Mouse (Mus musculus): ENCODE data around the gene Slc6a18. TPM values are rescaled to one million over a fixed set of nuclear protein-coding genes. Genes with fewer than 3 reads are reported as not detected.
"Not testable (repeated sequence)": the region's sequence is repeated elsewhere in the genome, so short reads cannot be mapped to it uniquely, and the experiment has no call there.

The Slc6a18 gene
- polyA plus RNA-seq, 1 experiment from 2014 or later, result not detected

DNA sequence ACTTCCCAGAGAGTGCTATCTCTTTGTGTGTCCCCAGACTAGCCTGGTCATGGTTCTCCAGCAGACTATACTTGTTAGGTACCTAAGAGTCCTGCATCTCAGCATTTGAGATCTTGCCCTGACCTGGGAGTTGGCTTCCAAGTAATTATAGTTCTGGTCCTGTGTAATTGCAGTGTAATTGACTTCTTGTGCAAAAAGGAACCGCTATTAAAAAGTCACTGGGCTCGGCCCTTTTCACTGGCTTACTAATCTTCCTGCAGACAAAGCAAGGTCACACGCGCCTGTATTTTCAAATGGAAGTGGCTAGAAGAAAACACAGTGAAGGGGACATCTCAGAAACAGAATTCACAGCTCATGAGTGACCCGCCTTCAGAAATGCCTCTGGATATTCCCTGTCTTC lies 34.0 kb upstream of the Slc6a18 start:
- WGBS, result 83% methylated on average over 5 of the region's 5 CpGs
- Histone ChIP-seq H3K9ac (ENCODE audit: low read length) (no peak overlapping the region), H3K27me3 (ENCODE audit: control insufficient read depth, insufficient read depth, low read length) (no peaks in the 10 kb centered on the region), H3K27ac (replicated peaks in 1 of 2; ENCODE audit: control insufficient read depth in 1 of 2, insufficient read depth in 1 of 2, low read depth in 2 of 2, low read length in 2 of 2) (no peak overlapping the region), H3K36me3 (ENCODE audit: control insufficient read depth, insufficient read depth, low read length) (no peaks in the 10 kb centered on the region), H3K4me2 (ENCODE audit: low read length) (no peak overlapping the region), H3K4me1 (ENCODE audit: control insufficient read depth in 2 of 2, insufficient read depth in 2 of 2, low read length in 2 of 2) (0 out of 4 replicates have a peak, but pooled peaks cover 0 to 6% of the 10 kb centered on the region in 2 experiments), H3K4me3 (ENCODE audit: control insufficient read depth in 1 of 2, insufficient read depth in 1 of 2, low read depth in 1 of 2, low read length in 2 of 2) (no peak overlapping the region), H3K9me3 (ENCODE audit: control insufficient read depth, low read length) (no peaks in the 10 kb centered on the region)
- no peak for ATAC-seq (ENCODE audit: insufficient number of reproducible peaks, insufficient read depth, low FRiP score, low read depth)

DNA sequence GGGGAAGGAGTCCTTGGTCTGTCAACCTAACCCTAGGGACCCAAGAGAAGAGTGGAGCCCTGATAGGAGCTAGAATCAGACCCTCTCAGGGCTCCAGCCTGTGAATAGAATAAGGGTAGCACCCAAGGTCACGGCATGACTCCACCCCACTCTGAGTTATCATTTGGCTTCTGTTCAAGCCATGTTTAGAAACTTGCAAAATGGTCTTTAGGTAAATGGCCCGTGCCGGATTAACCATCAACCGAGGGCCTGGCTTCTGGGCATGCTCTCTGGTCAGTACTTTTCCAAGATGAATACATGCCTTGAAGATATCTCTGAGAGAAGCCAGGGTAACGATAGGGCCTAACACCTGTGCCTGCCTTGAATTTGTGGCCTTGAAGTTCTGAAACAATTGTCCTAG lies 33.4 kb upstream of the Slc6a18 start:
- H3K9ac ChIP-seq (ENCODE audit: low read length), result no peak overlapping the region
- ATAC-seq (ENCODE audit: insufficient number of reproducible peaks, insufficient read depth, low FRiP score, low read depth), result no peak
- no peaks in the 10 kb centered on the region for H3K9me3 ChIP-seq (ENCODE audit: control insufficient read depth, low read length)
- H3K36me3 ChIP-seq (ENCODE audit: control insufficient read depth, insufficient read depth, low read length), result no peaks in the 10 kb centered on the region
- 61% methylated on average over 5 of the region's 5 CpGs for WGBS
- 0 out of 4 replicates have a peak, but pooled peaks cover 0 to 6% of the 10 kb centered on the region in 2 experiments for H3K4me1 ChIP-seq (ENCODE audit: control insufficient read depth in 2 of 2, insufficient read depth in 2 of 2, low read length in 2 of 2)
- H3K27ac ChIP-seq (replicated peaks in 1 of 2; ENCODE audit: control insufficient read depth in 1 of 2, insufficient read depth in 1 of 2, low read depth in 2 of 2, low read length in 2 of 2), result no peak overlapping the region
- no peak overlapping the region for H3K4me3 ChIP-seq (ENCODE audit: control insufficient read depth in 1 of 2, insufficient read depth in 1 of 2, low read depth in 1 of 2, low read length in 2 of 2)
- H3K27me3 ChIP-seq (ENCODE audit: control insufficient read depth, insufficient read depth, low read length), result no peaks in the 10 kb centered on the region
- H3K4me2 ChIP-seq (ENCODE audit: low read length), result no peak overlapping the region

GRCm38 (mm10) chr13:73709491-73709890 lies 31.7 kb upstream of the Slc6a18 start:
- Histone ChIP-seq H3K4me3 (ENCODE audit: control insufficient read depth in 1 of 2, insufficient read depth in 1 of 2, low read depth in 1 of 2, low read length in 2 of 2) (no peak overlapping the region), H3K9ac (ENCODE audit: low read length) (no peak overlapping the region), H3K27ac (replicated peaks in 1 of 2; ENCODE audit: control insufficient read depth in 1 of 2, insufficient read depth in 1 of 2, low read depth in 2 of 2, low read length in 2 of 2) (no peak overlapping the region), H3K9me3 (ENCODE audit: control insufficient read depth, low read length) (no peaks in the 10 kb centered on the region), H3K4me2 (ENCODE audit: low read length) (no peak overlapping the region), H3K4me1 (ENCODE audit: control insufficient read depth in 2 of 2, insufficient read depth in 2 of 2, low read length in 2 of 2) (0 out of 4 replicates have a peak, but pooled peaks cover 0 to 6% of the 10 kb centered on the region in 2 experiments), H3K27me3 (ENCODE audit: control insufficient read depth, insufficient read depth, low read length) (no peaks in the 10 kb centered on the region), H3K36me3 (ENCODE audit: control insufficient read depth, insufficient read depth, low read length) (no peaks in the 10 kb centered on the region)
- 68% methylated on average over 6 of the region's 6 CpGs for WGBS
- ATAC-seq (ENCODE audit: insufficient number of reproducible peaks, insufficient read depth, low FRiP score, low read depth), result no peak

DNA sequence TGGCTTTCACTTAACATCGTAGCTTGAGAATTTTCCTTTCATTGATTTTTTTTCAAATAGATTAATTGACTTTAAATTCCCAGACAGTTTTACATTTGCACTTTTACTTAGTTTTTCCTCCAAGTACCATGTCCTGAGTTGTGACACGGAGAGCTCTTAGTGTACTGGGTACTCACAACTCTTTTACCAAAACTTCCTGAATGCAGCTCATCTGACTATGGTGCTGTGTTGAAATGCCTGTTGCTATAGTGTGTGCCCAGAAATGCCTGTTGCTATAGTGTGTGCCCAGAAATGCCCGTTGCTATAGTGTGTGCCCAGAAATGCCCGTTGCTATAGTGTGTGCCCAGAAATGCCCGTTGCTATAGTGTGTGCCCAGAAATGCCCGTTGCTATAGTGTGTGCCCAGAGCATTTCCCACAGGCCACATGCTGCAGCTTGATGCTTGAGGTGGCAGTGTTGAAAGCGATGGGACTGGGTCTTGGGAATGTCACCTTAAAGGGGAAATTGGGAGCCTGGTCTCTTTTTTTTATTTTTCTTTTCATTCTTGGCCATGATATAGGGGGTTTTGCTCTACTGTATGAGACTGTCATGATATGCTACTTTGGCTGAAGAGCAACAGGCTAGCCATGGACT lies 27.0 kb upstream of the Slc6a18 start, which contains the start of gene Slc6a19:
Gene Slc6a19 (minus strand): TSS at position 172 of the 632 bp plus-strand sequence.
- Histone ChIP-seq H3K27ac (replicated peaks in 1 of 2; ENCODE audit: control insufficient read depth in 1 of 2, insufficient read depth in 1 of 2, low read depth in 2 of 2, low read length in 2 of 2) (no peak within 1 kb of the TSS), H3K4me3 (ENCODE audit: control insufficient read depth in 1 of 2, insufficient read depth in 1 of 2, low read depth in 1 of 2, low read length in 2 of 2) (no peak within 1 kb of the TSS), H3K36me3 (ENCODE audit: control insufficient read depth, insufficient read depth, low read length) (no peaks in the 10 kb centered on the region), H3K9ac (ENCODE audit: low read length) (no peak within 1 kb of the TSS), H3K4me1 (ENCODE audit: control insufficient read depth in 2 of 2, insufficient read depth in 2 of 2, low read length in 2 of 2) (no peaks in the 10 kb centered on the region), H3K9me3 (ENCODE audit: control insufficient read depth, low read length) (no peaks in the 10 kb centered on the region), H3K4me2 (ENCODE audit: low read length) (no peak within 1 kb of the TSS), H3K27me3 (ENCODE audit: control insufficient read depth, insufficient read depth, low read length) (no peaks in the 10 kb centered on the region)
- no peak for ATAC-seq (ENCODE audit: insufficient number of reproducible peaks, insufficient read depth, low FRiP score, low read depth)
- 85% methylated on average over 7 of the region's 7 CpGs for WGBS

GRCm38 (mm10) chr13:73703486-73703885 lies 25.7 kb upstream of the Slc6a18 start:
- WGBS, result 46% methylated on average over 4 of the region's 4 CpGs
- not testable (repeated sequence) for H3K27ac ChIP-seq (replicated peaks in 1 of 2; ENCODE audit: control insufficient read depth in 1 of 2, insufficient read depth in 1 of 2, low read depth in 2 of 2, low read length in 2 of 2); H3K9me3 ChIP-seq (ENCODE audit: control insufficient read depth, low read length); H3K4me2 ChIP-seq (ENCODE audit: low read length); H3K36me3 ChIP-seq (ENCODE audit: control insufficient read depth, insufficient read depth, low read length); H3K4me3 ChIP-seq (ENCODE audit: control insufficient read depth in 1 of 2, insufficient read depth in 1 of 2, low read depth in 1 of 2, low read length in 2 of 2); H3K4me1 ChIP-seq (ENCODE audit: control insufficient read depth in 2 of 2, insufficient read depth in 2 of 2, low read length in 2 of 2); H3K27me3 ChIP-seq (ENCODE audit: control insufficient read depth, insufficient read depth, low read length); H3K9ac ChIP-seq (ENCODE audit: low read length); ATAC-seq (ENCODE audit: insufficient number of reproducible peaks, insufficient read depth, low FRiP score, low read depth)

- Histone ChIP-seq H3K36me3 (ENCODE audit: control insufficient read depth, insufficient read depth, low read length) (no peaks in the 10 kb centered on the region), H3K4me2 (ENCODE audit: low read length) (no peak overlapping the region), H3K4me3 (ENCODE audit: control insufficient read depth in 1 of 2, insufficient read depth in 1 of 2, low read depth in 1 of 2, low read length in 2 of 2) (no peak overlapping the region), H3K9ac (ENCODE audit: low read length) (no peak overlapping the region), H3K4me1 (ENCODE audit: control insufficient read depth in 2 of 2, insufficient read depth in 2 of 2, low read length in 2 of 2) (no peaks in the 10 kb centered on the region), H3K27me3 (ENCODE audit: control insufficient read depth, insufficient read depth, low read length) (no peaks in the 10 kb centered on the region), H3K9me3 (ENCODE audit: control insufficient read depth, low read length) (no peaks in the 10 kb centered on the region), H3K27ac (replicated peaks in 1 of 2; ENCODE audit: control insufficient read depth in 1 of 2, insufficient read depth in 1 of 2, low read depth in 2 of 2, low read length in 2 of 2) (no peak overlapping the region)
- ATAC-seq (ENCODE audit: insufficient number of reproducible peaks, insufficient read depth, low FRiP score, low read depth), result no peak
- 71% methylated on average over 4 of the region's 4 CpGs for WGBS
Observed at GRCm38 (mm10) chr13:73702776-73703175, 25.0 kb upstream of the Slc6a18 start.

GRCm38 (mm10) chr13:73701161-73701883 lies 23.5 kb upstream of the Slc6a18 start:
- Histone ChIP-seq H3K9me3 (ENCODE audit: control insufficient read depth, low read length) (no peaks in the 10 kb centered on the region), H3K27ac (replicated peaks in 1 of 2; ENCODE audit: control insufficient read depth in 1 of 2, insufficient read depth in 1 of 2, low read depth in 2 of 2, low read length in 2 of 2) (no peak overlapping the region), H3K4me2 (ENCODE audit: low read length) (no peak overlapping the region), H3K9ac (ENCODE audit: low read length) (no peak overlapping the region), H3K27me3 (ENCODE audit: control insufficient read depth, insufficient read depth, low read length) (no peaks in the 10 kb centered on the region), H3K4me3 (ENCODE audit: control insufficient read depth in 1 of 2, insufficient read depth in 1 of 2, low read depth in 1 of 2, low read length in 2 of 2) (no peak overlapping the region), H3K4me1 (ENCODE audit: control insufficient read depth in 2 of 2, insufficient read depth in 2 of 2, low read length in 2 of 2) (no peaks in the 10 kb centered on the region), H3K36me3 (ENCODE audit: control insufficient read depth, insufficient read depth, low read length) (no peaks in the 10 kb centered on the region)
- 78% methylated on average over 9 of the region's 9 CpGs for WGBS
- no peak for ATAC-seq (ENCODE audit: insufficient number of reproducible peaks, insufficient read depth, low FRiP score, low read depth)
